Mouse (Mus musculus): Measurements from ENCODE around the gene Dock10.

Dock10 gene

DNA sequence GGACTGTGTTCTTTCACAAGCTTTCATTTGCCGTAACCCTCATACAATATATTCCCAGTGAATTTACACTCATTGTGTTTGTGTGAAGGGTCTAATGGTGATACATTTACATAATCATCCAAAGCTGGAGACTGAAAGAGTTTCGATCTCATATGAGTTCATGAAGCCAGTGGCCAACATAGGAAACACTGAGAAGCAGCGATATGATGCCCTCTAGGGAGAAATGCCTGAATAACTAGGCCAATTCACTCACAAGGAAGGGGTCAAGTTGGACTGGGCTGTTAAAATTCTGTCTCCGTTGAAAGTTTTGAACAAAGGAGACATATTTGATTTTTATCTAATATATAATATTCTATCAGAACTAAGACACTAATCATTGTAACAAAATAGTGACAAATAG lies 30.9 kb downstream of the Dock10 start:
- DNase-seq = no peak

DNA sequence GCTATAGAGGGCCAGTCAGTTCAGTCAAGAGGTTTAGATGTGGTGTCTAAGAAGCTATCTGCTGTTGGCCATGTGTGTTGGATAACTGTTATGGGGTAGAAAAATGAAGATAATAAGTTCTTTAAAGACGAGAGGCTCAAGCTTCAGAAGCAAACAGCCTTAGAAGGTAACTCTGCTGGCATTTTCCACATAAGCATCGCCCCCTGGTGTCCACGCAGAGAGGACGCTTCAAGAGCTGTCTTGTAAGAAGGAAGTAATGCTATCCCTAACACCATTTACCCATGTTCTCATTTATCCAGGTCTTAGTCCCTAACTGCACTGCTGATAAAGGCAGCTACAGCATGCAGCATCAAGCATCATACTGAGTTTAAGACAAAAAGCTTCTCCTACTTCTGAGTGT lies 35.7 kb downstream of the Dock10 start:
- DNase-seq = peak; percentile 13 to 66

- no peak for DNase-seq
These were observed 36.3 kb downstream of the Dock10 start for GRCm38 (mm10) chr1:80722001-80722400.

DNA sequence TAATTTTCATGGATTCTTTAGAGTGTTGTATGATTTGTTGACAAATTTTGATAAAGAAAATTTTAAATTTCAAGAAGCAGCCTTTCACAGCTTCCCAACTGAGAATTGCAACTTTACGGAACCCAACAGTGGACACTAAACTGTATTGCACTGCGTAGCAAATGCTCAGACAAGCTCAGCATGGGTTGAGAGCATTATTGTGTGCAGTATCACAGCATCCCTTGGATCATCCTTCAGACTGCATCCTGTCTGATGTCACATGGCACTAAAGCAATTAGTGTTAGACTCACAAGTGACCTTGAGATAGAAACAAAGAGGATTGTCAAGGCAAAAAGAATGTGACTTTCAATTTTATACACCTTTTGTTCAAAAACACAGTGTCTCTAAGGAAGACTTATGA lies 37.1 kb downstream of the Dock10 start:
- DNase-seq = no peak

GRCm38 (mm10) chr1:80720146-80720545 lies 38.2 kb downstream of the Dock10 start:
- no peak for DNase-seq

- no peak for DNase-seq
These were observed 38.9 kb downstream of the Dock10 start for GRCm38 (mm10) chr1:80719436-80719835.

- no peak for DNase-seq
These were observed 39.7 kb downstream of the Dock10 start for GRCm38 (mm10) chr1:80718666-80719065.

- no peak for DNase-seq
These were observed 42.4 kb downstream of the Dock10 start for GRCm38 (mm10) chr1:80715917-80716316.

DNA sequence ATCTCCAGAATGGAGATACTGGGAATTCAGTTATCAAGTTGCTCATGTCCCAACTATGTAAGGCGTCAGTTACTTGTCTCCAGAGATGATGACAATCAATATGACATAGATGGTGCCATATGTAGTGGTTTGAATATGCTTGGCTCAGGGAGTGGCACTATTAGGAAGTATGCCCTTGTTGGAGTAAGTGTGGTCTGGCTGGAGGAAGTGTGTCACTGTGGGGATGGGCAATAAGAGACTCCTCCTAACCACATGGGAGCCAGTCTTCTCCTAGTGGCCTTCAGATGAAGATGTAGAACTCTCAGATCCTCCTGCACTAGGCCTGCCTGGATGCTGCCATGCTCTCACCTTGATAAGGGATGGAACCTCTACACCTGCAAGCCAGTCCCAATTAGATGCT lies 44.4 kb downstream of the Dock10 start:
- DNase-seq = no peak

DNA sequence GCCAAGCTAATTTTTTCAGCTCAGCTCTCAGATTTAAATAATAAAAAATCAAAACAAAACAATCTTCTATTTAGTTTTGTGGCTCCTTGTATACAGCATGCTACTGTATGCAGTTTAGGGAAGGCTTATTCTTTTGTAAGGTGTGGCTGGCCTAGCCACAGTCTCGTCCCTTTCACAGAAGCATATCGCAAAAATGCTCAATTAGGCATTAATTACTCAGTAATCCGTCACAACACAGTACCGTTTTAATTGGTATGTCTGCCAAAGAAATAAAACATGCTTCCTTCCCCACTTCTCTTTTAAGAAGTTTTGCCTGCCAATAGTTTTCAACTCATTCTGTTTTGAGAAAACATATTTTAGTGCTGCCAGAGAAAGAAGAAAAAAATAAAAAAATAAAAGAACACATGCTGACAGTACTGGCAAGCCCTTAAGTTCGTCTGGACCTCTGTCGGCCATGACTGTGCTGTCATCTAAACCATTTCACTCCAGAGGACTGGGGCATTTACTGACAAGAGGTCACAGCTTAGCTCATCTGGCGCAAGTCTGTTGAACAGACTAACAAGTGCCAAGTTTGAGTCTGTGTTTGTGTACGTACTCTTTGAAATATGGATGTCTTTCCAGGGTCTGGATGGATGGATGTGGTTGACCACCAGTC lies 47.6 kb downstream of the Dock10 start:
- DNase-seq = no peak

DNA sequence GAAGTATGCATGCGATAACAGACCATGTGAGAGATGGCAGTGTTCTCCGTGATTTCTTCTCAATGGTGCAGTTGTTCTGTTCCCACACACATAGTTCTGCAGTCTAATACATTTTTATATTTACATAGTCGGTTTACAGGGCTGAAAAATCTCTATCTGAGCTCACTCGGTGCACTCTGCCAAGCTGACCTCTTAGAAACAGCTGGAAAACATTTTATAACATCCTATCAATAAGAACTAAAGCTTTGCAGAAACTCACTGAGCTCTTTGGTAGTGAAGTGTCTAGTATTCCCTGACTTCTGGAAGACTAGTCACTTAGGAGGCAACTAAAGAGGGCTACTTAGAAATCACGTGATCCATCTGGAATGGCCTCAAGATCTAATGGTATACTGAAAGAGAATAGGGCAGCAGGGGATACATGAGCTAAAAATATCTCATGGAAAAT lies 48.2 kb downstream of the Dock10 start:
- DNase-seq = no peak

DNA sequence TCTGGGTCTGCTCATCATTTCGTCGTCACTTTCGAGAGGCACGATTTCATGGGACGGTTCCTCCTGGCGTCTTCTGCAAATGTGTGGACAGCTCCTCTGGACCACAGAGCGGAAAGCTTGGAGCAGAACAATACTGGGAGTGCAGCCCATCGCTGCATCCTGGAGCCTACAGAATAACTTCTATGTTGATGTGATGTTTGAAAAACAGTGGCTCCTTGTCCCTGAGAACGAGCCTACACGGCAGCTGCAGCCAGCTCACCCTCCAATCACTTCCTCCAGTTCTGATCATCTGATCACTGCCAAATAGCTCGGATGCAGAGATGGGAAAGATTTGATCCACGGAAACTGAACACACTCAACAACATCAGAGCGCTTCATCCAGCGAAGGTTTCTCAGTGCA lies 49.0 kb downstream of the Dock10 start:
- peak in 1 of 2 experiments; percentile 5 for DNase-seq

- no peak for DNase-seq
These were observed 55.0 kb downstream of the Dock10 start for GRCm38 (mm10) chr1:80703279-80703678.

DNA sequence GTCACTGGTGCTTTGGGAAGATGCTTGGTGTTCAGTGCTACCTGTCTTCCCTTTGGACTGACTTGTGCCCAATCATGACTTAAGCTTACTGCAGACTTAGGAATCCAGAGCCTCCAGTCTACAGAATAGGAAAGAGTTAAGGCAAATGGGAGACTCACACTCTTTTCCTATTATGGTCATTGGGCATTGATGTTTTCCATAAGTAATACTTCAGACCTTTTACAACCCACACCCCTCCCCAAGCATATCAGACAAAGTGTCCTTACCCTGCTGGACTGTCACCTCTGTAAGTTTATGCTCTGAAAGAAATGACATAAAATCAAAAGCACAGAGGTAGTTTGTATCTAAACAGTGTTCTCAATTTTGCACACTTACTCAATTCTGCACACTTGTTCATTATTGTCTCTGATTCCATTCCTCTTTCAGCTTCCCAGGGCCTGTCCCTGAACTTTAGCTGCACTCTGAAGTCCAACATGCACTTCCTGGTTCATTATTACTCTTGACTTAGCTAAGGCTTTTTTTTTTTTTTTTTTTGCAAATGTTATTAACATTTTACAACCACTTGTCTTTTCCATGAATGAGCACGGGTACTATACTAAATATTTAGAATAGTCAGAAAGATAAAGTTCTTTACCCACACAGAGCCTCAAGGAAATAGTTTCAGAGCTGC lies 82.2 kb downstream of the Dock10 start:
- peak in 1 of 2 experiments; percentile 7 for DNase-seq

DNA sequence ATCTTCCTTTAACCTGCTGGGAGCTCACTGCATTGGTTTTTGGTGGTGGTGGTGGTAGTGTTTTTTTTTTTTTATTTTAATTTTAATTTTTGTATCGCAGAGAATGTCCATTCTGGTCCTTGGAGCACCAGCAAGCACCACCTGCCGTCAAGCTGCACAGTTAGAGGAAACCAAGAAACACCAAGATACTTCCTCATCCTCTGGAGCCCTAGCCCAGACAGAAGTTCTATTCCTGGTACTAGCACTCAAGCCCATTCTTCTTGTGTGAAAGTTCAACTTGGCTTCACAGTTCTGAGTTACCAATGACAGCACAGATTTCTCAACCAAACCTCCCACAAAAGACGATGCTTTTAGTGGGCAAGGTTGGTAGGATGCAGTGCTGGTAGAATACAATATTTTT lies 86.6 kb downstream of the Dock10 start:
- DNase-seq = no peak

DNA sequence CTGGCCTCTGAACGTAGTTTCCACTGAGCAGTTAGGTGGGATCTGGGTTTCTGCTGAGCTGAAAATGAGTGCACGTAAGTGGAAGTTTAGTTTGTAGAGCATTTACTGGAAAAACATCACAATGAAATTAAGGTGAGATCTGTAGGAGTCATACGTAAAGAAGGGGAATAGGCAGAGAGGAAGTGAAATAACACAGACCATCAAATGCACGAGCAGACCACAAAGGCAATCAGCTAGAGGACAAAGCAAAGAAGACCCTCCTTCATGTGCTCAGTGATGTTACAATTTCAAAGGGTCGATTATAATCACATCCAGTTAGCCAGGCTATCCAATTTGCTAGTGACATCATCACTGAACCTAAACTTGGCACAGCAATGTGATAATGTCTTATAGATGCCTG lies 87.3 kb downstream of the Dock10 start:
- DNase-seq = no peak

DNA sequence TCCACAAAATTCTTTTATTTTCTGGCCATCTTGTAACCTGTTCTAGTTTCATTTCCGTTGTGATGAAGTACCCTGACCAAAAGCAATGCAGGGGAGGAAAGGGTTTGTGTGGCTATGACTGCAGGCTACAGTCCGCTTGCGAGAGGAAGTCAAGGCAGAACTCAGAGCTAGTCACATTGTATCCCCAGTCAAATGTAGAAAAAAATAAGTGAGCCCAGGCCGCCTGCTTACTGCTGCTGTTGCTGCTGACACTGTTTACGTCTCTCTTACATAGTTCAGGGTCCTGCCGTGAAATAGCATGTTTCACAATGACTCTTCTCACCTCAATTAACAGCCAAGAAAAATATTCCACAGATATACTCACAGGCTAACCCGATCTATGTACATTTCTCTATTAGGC lies 87.9 kb downstream of the Dock10 start:
- DNase-seq = no peak

DNA sequence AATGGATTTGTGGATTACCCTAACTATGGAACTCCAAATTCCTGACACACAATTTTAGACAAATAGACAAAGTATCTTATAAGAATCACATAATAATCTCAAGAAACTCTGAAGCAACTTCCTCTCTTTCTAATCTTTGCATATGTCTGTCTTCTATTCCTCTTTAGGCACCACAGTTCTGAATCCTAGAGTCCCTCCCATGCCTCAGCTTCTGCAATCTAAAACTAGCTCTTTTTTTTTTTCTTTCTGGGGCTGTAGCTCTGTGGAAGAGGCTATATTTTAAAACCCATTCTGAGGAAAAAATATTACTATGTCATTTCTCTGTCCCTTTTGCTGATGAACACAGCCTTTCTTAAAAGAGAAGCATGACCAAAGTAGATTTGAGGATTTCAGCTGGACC lies 92.6 kb downstream of the Dock10 start:
- no peak for DNase-seq

DNA sequence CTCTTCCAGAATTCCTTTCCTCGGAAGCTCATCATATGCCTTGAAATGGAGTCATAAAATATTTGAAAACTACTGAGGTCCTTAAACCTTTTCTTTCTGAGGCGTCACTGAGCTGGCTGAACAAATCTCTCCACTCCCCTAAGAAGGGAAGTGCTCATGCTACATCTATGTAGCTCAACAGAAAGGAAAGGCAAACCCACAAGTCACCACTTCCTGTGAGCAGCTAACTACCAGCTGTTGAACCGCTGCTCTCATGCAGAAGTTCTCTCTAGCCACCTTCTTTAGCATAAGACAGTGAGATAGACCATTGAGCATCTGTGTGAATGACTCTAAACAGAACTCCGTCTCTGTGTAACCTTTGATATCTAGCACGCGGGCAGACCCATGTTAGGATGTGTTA lies 93.2 kb downstream of the Dock10 start:
- peak in 1 of 2 experiments; percentile 7 for DNase-seq

DNA sequence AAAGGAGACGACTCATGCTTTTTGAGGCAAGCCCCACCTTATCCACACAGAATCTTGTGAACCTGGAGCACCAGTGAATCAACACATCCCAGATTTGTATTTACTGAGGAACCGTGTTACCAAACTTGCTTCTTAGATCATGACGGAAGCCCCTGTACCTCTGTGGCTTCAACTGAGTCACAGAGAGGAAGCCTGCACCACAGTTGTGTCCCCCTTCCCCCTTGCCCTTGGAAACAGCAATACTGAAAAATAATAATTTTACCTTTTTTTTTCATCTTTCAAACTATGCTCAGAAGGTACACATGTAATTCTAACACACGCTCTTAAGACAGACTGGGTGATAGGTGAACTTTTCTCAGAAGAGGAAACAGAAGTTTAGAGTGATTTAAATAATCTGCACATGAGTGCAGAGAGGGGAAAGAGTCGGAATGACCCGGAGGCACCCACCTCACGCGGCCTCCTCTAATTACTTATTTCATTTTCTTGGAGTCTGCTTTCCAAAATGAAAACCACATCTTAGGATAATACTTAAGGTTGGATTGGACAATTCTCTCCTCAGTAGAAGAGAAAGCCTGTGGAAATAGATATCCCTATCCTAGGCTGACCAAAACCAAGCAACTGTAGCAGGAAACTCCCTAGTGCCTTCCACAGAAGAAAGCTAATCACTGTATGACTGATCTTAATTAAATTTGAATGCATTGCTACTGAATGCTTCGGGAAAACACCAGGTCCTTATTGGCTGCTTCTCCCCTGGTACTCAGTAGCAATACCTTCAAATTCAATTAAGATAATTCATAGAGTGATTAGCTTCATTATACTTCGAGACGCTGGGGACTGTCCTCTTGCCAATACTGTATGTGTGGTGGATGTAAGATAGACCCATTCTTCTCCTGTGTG lies 96.6 kb downstream of the Dock10 start:
- no peak for DNase-seq

- no peak for DNase-seq
These were observed 98.7 kb downstream of the Dock10 start for GRCm38 (mm10) chr1:80659465-80660245.

DNA sequence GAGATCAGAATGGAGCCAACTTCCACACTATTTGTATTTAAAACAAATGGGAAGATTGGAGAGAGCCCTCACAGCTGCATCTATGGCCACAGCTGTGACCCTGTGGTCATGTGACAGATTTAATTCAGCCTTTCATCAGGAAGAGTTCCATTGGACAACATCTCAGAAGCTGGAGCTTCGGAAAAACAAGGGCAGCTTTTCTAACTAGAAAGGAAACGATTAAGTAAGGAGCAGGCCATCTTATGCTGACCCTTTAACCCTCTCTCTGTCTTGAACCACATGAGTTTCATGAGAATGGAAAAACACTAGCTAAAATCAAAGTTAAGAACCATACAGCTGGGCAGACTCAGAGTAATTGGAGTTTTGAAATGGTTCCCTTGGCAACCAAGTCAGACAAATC lies 101.9 kb downstream of the Dock10 start:
- DNase-seq = peak in 1 of 2 experiments; percentile 31

DNA sequence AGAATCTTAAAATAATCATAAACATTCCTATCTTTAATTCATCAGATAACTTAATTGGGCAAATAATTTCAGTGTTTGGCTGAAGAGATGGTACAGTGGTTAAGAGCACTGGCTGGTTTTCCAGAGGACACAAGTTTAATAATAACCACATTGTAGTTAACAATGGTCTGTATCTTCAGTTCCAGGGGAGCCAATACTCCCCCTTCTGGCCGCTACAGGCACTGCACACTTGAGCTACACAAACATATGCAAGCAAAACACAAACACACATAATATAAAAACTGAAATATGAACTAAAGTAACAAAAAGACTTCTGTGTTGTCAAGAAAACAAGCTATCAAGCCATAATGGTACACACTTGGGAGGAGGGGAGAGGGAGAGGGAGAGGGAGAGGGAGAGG lies 102.5 kb downstream of the Dock10 start:
- no peak for DNase-seq
